Mouse (Mus musculus): ENCODE data around the gene Ciart. TPM values are rescaled to one million over a fixed set of nuclear protein-coding genes. Genes with fewer than 3 reads are reported as not detected.
"Not testable (repeated sequence)": the region's sequence is repeated elsewhere in the genome, so short reads cannot be mapped to it uniquely, and the experiment has no call there.

Ciart gene
- total RNA-seq, 2 experiments from 2014 or later, result not detected

- no peak for ATAC-seq (replicated peaks; ENCODE audit: low FRiP score, poor library complexity, severe bottlenecking)
These were observed 20.6 kb upstream of the Ciart start for GRCm38 (mm10) chr3:95902643-95903042.

- ATAC-seq (replicated peaks; ENCODE audit: low FRiP score, poor library complexity, severe bottlenecking), result no peak
These were observed 20.2 kb upstream of the Ciart start for GRCm38 (mm10) chr3:95902373-95902625.

GRCm38 (mm10) chr3:95901616-95902372, 19.7 kb upstream of the Ciart start:
- ATAC-seq (replicated peaks; ENCODE audit: low FRiP score, poor library complexity, severe bottlenecking), result no peak

GRCm38 (mm10) chr3:95899800-95900524, 17.9 kb upstream of the Ciart start:
- no peak for ATAC-seq (replicated peaks; ENCODE audit: low FRiP score, poor library complexity, severe bottlenecking)

GRCm38 (mm10) chr3:95895501-95895900, 13.4 kb upstream of the Ciart start:
- ATAC-seq (replicated peaks; ENCODE audit: low FRiP score, poor library complexity, severe bottlenecking), result not testable (repeated sequence)

- ATAC-seq (replicated peaks; ENCODE audit: low FRiP score, poor library complexity, severe bottlenecking), result peak; percentile 10; the same call in 1 of the 2 replicates
These were observed 12.5 kb upstream of the Ciart start for GRCm38 (mm10) chr3:95894317-95895160.

- ATAC-seq (replicated peaks; ENCODE audit: low FRiP score, poor library complexity, severe bottlenecking), result peak; percentile 97
These were observed 11.7 kb upstream of the Ciart start, which contains the start of gene Aph1a for GRCm38 (mm10) chr3:95893606-95894316. TSS of gene Aph1a (plus strand) at chr3:95893969.

GRCm38 (mm10) chr3:95893126-95893525, 11.1 kb upstream of the Ciart start:
- ATAC-seq (replicated peaks; ENCODE audit: low FRiP score, poor library complexity, severe bottlenecking), result no peak

- ATAC-seq (replicated peaks; ENCODE audit: low FRiP score, poor library complexity, severe bottlenecking), result no peak
These were observed 10.3 kb upstream of the Ciart start for GRCm38 (mm10) chr3:95892066-95893052.

- no peak for ATAC-seq (replicated peaks; ENCODE audit: low FRiP score, poor library complexity, severe bottlenecking)
These were observed 9.4 kb upstream of the Ciart start, which contains the start of gene BC028528 for GRCm38 (mm10) chr3:95891211-95892065. TSS of gene BC028528 (minus strand) at chr3:95892005.

- no peak for ATAC-seq (replicated peaks; ENCODE audit: low FRiP score, poor library complexity, severe bottlenecking)
These were observed 7.6 kb upstream of the Ciart start for GRCm38 (mm10) chr3:95889664-95890063.

- no peak for ATAC-seq (replicated peaks; ENCODE audit: low FRiP score, poor library complexity, severe bottlenecking)
These were observed 5.5 kb upstream of the Ciart start for GRCm38 (mm10) chr3:95887596-95887995.

GRCm38 (mm10) chr3:95884400-95884799, 2.3 kb upstream of the Ciart start:
- no peak for ATAC-seq (replicated peaks; ENCODE audit: low FRiP score, poor library complexity, severe bottlenecking)

GRCm38 (mm10) chr3:95882816-95883425, 870 bp upstream of the Ciart start:
- no peak for ATAC-seq (replicated peaks; ENCODE audit: low FRiP score, poor library complexity, severe bottlenecking)

GRCm38 (mm10) chr3:95879063-95879462, 3.0 kb downstream of the Ciart start:
- ATAC-seq (replicated peaks; ENCODE audit: low FRiP score, poor library complexity, severe bottlenecking), result no peak

GRCm38 (mm10) chr3:95872048-95872447, 10.0 kb downstream of the Ciart start:
- ATAC-seq (replicated peaks; ENCODE audit: low FRiP score, poor library complexity, severe bottlenecking), result peak; percentile 24; the same call in 1 of the 2 replicates

- ATAC-seq (replicated peaks; ENCODE audit: low FRiP score, poor library complexity, severe bottlenecking), result peak; percentile 94
These were observed 10.6 kb downstream of the Ciart start, which contains the start of gene Mrps21 for GRCm38 (mm10) chr3:95871392-95871867. TSS of gene Mrps21 (minus strand) at chr3:95871519.

Data from erythroblast, adult 5-6 weeks (primary cell).